Mouse (Mus musculus) T-helper 1 cell (primary cell): ENCODE measurements around the gene Setd3.

Experiments
- in situ Hi-C: fragments of 300-600 bp; cut with MboI, MseI; formaldehyde crosslinking; loops from one replicate; pipeline ENCODE4 v1.15.1; 2025; ENCODE audit warnings: high pct_unique_total_duplicates

The Setd3 gene

DNA sequence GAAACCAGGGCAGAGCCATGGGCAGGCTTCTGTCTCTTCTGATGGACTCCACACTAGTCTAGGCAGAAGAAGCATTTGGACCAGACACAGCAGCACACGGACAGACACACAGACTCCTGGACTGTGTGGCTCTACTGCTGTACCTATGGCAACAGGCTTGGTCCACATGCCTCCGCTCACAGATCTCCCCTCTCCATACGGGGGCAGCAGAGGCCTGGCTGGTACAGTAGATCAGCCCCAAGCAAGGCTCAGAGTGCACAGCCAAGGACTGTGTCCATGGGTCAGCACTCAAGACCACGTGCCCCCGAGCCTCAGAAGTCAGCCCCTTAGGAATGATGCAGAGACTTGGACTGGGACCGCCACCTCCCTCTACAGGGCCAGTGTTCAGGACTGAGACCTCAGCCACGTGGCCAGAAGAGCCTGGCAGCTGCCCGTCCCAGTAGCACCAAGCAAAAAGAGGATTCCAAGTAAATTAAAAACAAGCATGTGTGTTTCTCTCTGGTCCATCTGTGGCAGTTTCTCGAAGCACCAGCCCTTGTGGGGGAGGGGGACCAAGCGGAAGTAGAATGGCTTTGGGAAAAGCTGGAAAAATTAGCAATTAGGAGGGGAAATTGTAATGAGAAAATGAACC, 100.9 kb downstream of the Setd3 start:
- in situ Hi-C loops, result no loop called here

DNA sequence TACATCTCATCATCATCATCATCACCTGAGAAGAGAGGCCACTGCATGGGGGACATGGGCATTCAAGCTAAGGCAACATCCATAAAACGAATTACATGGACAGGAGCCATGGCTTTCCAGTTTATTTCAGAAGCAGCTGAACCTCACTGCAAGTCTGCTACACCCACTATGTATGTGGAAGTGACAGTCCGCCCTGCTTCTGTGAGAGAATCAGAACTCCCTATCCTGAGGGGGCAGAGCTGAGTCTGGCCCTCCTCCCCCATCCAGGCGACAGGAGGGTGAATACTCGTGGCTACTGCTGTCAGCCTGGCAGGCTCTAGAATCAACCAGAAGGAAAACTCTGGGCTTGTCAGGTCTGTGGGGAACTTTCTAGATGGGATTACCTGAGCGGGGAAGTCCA, 106.2 kb downstream of the Setd3 start:
- in situ Hi-C loops, result no loop called here

DNA sequence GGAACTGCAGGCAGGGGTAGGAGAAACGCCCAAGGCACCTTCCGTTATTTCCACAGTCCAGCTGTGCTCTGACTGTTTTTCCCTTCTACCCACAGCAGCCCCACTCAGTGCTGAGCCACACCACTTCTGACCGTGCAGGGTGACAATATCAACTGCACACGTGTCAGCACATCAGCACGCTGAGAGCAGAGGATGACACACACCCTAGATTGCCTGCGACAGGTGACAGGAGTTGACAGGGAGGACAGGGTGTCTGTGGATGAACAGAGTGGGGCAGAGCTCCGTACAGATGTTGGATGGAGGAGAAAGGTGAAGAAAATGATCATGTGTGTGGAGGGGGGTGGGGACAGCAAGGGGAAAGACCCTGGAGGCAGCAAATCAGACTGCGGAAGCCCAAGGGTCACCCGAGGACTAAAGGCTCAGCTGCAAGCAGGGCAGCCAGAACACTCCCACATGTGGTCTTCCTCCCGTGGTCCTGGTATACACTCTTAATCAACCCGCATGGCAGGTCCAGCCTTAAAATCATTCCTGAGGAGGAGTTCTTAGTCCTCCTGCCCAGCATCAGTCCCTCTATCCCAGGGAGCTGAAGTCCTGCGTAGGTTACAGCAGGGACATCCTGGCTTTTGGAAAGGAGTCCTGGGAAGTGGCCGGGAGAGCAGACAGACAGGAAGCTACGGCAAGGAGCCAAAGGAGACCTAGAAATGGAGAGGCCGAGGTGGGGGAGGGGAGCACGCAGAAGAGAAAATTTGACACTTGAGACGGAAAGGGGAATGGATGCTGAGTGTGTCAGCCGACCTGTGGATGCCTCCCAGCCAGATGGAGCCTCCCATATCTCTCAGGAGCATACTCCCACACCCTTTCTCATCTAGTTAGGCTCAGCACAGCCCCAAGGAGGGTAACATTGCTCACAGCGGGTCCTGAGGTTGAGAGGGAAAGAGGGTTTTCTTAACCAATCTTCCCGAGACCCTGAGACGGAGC, 108.1 kb downstream of the Setd3 start:
- in situ Hi-C loops, result no loop called here

DNA sequence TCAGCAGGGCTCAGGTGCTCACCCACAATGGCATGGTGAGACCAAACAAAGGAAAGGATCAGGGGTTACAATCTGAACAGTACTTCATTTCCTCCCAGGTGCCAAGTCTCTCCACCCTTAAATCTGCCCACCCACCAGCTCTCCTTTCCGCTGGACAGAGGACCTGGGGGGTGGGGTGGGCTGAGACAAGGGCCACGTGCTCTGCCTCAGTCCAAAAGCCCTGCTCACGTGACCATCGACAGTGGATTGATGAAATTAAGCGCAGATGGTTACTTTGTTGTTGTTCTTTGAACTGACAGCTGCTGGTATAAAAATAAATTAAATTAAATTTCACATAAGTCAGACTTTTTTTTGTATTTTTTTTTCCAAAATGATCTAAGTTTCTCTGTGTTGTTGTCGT, 109.6 kb downstream of the Setd3 start:
- in situ Hi-C loops, result no loop called here

DNA sequence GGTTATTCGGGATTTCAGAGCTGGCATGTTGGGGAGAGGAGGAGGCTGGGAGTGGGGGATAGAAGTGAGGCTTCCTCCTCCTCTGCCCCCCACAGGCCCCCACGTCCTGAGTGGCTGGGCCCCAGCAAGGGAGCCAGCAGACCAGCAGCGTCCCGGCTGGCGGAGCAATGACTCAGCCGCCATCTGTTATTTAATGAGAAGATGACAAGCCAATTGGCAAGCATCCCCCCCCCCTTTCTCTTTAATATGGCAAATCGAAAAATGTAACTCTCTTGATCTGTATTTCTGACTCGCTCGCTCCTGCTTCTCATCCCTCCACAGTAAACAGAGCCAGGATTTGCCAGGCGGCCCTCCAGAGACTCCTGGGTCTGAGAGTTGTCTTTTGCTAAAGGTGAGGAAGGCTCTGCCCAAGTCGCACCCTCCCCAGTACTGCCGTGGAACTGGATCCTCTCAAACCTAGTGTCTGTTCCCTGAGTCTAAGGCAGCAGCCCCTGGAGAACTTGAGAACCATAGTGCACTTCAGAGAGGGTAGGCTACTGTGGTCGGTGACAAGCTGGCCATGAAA, 111.2 kb downstream of the Setd3 start:
- in situ Hi-C loops, result no loop called here

DNA sequence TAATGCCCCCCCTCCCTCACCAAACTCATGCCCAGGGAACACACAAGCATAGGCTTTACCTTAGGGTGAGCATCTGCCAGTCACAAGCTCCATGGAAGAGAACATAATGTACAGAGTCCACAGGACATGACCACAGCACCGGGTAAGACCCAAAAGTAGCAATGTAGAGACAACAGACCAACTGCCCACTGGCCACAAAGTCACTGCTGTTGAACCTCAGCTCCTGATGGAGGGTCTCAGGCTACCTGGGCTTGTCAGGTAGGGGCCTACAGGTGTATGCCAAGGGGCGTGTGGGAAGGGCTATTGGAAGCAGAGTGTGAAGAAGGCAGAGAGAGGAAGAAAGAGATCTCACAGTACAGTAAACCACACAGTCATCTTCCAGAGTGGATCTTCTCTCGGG, 111.9 kb downstream of the Setd3 start:
- in situ Hi-C loops, result no loop called here

DNA sequence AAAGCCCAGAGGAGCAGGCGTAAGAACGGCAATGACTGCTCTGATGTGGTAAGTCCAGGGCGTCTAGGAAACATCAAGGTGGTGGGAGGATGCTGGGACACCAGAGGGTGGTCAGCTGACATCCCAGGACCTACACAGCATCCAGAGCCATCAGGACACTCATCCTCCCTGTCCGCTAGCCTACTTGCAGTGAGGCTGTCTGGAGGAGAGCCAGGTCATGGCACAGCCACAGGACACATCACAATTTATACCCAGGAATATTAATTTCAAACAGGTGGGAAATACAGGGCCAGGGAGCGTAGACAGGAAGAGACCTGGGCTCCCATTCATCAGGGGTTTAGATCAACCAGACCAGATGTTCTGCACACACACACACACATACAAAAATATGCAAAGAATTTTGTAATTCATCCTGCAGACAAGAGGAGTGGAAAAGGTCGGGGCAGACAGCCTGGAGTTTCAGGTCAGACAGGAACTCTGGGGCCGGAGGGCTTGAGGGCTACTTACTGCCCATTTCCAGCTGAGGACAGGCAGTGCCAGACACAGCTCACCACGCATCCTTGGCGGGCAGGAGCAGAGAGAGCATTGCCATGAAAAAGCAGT, 114.6 kb downstream of the Setd3 start:
- in situ Hi-C loops, result no loop called here

DNA sequence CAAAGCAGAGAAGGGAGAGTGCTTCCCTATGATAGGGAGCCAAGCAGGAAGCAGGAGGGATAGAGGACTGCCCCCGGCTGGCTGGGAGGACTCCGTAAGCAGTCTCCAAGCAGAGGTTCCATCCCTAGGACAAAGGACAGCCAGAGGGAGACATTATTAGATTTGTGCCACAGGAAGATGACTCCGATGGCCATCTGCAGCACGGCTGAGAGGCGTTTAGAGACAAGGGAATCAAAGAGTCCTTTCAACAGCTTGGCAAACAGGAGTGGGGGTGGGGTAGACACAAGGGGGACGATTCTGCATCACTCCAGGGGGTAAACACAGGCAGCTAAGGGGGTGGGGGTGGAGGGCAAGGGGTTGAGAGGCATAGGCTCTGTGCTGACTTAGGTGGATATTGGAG, 115.1 kb downstream of the Setd3 start:
- in situ Hi-C loops, result no loop called here

DNA sequence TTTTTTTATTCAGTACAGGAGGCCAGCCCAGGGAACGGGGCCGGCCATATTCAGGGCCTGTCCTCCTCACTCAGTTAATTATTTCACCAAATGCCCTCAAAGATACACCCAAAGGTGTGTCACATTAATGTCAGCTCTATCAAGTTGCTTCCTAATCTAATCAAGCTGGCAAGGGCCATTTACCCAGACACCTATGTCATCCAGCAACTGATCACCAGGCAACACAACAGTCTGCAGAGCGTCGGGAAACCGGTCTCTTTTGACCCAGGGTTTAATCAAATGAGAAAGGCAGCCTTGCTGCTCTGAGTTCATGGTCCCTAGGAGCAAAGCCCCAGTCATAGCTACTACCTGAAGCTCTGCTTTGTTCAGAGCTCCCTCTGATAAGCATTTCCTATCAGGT, 117.0 kb downstream of the Setd3 start:
- in situ Hi-C loops, result no loop called here

DNA sequence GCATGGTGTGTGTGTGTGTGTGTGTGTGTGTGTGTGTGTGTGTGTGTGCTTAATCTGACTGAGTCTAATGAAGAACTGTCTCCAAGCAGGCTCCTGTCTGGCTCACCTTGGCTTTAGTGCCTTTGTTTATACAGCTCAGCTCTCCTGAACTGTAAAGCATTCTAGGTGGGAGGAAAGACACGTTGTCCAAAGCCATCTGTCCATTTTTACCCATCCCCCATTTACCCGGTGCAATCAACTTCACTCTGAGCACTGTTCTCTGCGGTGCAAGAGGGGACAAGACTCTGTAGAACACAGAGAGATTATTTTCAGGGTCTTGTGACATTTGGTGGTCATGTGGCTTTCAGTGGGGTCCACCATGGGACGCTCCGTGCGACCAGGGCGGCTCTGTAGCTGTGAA, 117.5 kb downstream of the Setd3 start:
- in situ Hi-C loops, result no loop called here
